Mouse (Mus musculus): ENCODE data around the gene Il4i1.

DNA sequence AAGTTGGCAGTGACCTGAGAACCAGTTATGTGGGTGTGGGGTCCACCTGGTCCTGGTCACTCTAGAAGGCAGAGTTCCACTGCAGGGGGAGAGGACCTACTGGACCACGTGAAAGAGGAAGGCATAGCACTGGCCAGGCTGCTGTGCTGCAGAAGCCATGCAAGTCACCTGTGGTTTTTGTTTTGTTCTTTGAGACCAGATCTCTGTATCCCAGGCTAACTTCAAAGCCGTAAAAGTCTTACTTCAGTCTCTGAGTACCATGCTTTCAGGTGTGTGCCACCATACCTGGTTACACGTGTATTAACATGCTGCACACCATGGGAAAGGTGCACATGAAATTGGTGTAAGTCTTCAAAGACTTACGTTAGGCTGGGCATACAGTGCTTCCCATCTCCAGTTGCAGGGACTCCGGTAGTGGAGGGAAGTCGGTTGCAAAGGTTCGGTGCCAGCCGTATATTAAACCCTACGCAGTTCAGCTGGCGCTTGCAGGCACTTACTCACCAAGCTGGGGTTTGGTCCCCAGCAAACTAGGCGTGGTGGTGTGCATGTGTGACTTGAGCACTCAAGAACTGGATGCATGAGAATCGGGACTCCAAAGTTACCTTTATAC, 35.5 kb downstream of the Il4i1 start:
- TF ChIP-seq CTCF (IDR thresholded peaks at IDR 0.05; ENCODE audit: borderline replicate concordance, control insufficient read depth, extremely low read depth, insufficient read depth, low read length, poor library complexity) (no peak), POLR2A (IDR thresholded peaks at IDR 0.05; ENCODE audit: control insufficient read depth, extremely low read depth, insufficient read depth, low read length, poor library complexity) (no peak)
